Mouse (Mus musculus): Measurements from ENCODE around the gene Zbtb17. TPM values are rescaled to one million over a fixed set of nuclear protein-coding genes. Genes with fewer than 3 reads are reported as not detected.
A peak's percentile ranks its signal among the peaks of the same experiment; 100 is the strongest.

Gene Zbtb17
- polyA plus RNA-seq, 1 experiment from 2014 or later, result 36.4 TPM

DNA sequence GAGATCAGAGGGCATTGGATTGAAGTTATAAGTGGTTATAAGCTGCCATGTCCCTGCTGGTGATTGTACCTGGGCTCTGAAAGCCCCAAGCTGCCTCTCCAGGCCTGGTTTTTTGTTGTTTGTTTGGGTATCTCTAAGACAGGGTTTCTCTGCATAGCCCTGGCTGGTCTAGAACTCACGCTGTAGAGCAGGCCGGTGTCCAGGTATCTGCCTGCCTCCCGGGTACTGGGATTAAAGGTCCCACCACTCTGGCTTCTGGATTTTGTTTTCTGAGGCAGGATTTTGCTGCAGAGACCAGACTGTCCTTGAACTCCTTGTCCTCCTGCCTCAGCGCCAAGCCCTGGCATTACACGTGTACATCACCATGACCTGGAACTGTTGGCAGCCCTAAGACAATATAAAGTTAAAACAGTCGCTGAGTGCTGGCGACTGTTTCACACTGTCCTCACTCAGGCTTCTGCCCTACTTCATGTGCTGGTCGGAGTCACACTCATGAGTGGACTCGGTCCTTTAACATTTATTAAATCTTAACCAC, 7.5 kb downstream of the Zbtb17 start:
- Histone ChIP-seq H3K27me3 (no peaks in the 10 kb centered on the region), H3K4me1 (no peaks in the 10 kb centered on the region), H3K4me3 (no peak overlapping the region), H3K4me2 (no peak overlapping the region), H3K27ac (no peak overlapping the region), H3K36me3 (peaks cover 36% of the 10 kb centered on the region), H3K9ac (no peak overlapping the region), H3K9me3 (no peaks in the 10 kb centered on the region)
- WGBS, result 87% methylated on average over 9 of the region's 9 CpGs
- no peak for ATAC-seq (ENCODE audit: borderline replicate concordance, extremely low read depth, low FRiP score, low TSS enrichment)

DNA sequence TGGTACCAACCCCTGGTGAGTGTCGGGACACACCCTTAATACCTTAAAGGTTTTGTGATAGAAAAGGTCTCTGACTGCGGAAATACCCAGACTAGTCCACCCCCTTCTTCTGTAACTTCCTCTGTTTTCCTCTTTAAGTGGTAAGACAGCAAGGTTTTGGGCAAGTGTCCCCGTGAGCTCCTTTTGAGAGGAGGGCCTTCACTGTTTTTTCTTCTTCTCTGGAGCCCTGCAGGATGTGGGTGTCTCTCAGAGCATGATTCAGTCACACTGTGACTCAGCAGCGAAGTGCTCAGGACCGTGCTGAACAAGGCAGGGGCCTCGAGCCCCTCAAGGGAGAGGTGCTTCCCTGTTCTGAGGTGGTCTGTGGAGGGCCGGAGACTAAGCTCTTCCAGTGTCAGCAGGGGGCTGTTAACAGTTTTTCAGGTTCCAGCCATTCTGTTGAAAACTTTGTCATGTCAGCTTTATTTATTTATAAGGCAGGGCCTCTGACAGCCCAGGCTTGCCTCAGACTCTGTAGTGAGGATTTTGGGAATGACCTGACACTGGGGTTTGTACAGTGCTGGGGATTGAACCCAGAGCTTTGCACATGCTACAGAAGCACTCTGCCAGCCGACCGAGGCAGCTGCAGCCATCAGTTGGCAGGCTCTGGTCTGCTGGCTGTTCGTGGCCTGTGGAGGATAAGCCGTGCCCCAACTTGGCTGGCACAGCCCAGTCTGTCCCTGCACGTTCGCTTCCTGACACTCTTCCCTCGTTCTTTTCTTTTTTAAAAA, 10.3 kb downstream of the Zbtb17 start:
- 58% methylated on average over 14 of the region's 14 CpGs for WGBS
- no peaks in the 10 kb centered on the region for H3K9me3 ChIP-seq
- H3K27me3 ChIP-seq, result no peaks in the 10 kb centered on the region
- H3K4me3 ChIP-seq, result no peak overlapping the region
- peaks cover 11% of the 10 kb centered on the region for H3K4me1 ChIP-seq
- peaks cover 11% of the 10 kb centered on the region; the same call in 1 of the 2 replicates for H3K36me3 ChIP-seq
- H3K27ac ChIP-seq, result no peak overlapping the region
- H3K4me2 ChIP-seq, result no peak overlapping the region
- H3K9ac ChIP-seq, result no peak overlapping the region
- no peak for ATAC-seq (ENCODE audit: borderline replicate concordance, extremely low read depth, low FRiP score, low TSS enrichment)

DNA sequence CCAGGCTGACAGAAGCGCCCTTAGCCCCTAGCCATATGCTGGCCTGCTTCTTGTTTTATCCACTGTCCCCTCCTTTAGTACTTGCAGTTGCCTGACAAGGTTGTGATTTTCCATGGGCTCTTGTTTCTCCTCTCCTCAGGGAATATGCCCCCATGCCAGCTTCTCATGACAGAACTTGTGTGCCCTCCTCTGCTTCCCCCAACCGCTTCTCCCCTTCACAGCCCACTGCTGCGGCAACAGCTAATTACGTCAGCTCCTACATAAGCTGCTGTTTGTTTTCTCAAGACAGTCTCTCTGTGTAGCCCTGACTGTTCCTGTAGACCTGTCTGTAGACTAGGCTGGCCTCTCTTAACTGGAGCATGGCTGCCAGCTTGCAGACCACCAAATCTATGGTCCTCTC, 11.1 kb downstream of the Zbtb17 start:
- H3K9ac ChIP-seq, result no peak overlapping the region
- H3K4me1 ChIP-seq, result peaks cover 11% of the 10 kb centered on the region
- ATAC-seq (ENCODE audit: borderline replicate concordance, extremely low read depth, low FRiP score, low TSS enrichment), result no peak
- H3K27me3 ChIP-seq, result no peaks in the 10 kb centered on the region
- H3K27ac ChIP-seq, result no peak overlapping the region
- peaks cover 13% of the 10 kb centered on the region; the same call in 1 of the 2 replicates for H3K36me3 ChIP-seq
- H3K4me2 ChIP-seq, result no peak overlapping the region
- no peaks in the 10 kb centered on the region for H3K9me3 ChIP-seq
- 68% methylated on average over 4 of the region's 4 CpGs for WGBS
- H3K4me3 ChIP-seq, result no peak overlapping the region

GRCm38 (mm10) chr4:141456193-141456938, 11.9 kb downstream of the Zbtb17 start:
- Histone ChIP-seq H3K4me2 (no peak overlapping the region), H3K9ac (no peak overlapping the region), H3K27me3 (no peaks in the 10 kb centered on the region), H3K4me1 (peaks cover 11% of the 10 kb centered on the region), H3K4me3 (no peak overlapping the region), H3K36me3 (peaks cover 13% of the 10 kb centered on the region; the same call in 1 of the 2 replicates), H3K27ac (no peak overlapping the region), H3K9me3 (no peaks in the 10 kb centered on the region)
- no peak for ATAC-seq (ENCODE audit: borderline replicate concordance, extremely low read depth, low FRiP score, low TSS enrichment)
- 86% methylated on average over 14 of the region's 14 CpGs for WGBS

GRCm38 (mm10) chr4:141458236-141458635, 13.8 kb downstream of the Zbtb17 start:
- Histone ChIP-seq H3K27me3 (no peaks in the 10 kb centered on the region), H3K36me3 (peaks cover 13% of the 10 kb centered on the region), H3K4me3 (no peak overlapping the region), H3K27ac (peak overlapping the region; percentile 38; the same call in 1 of the 2 replicates), H3K9ac (no peak overlapping the region), H3K4me2 (no peak overlapping the region), H3K4me1 (peaks cover 11% of the 10 kb centered on the region), H3K9me3 (no peaks in the 10 kb centered on the region)
- peak; percentile 35; the same call in 1 of the 2 replicates for ATAC-seq (ENCODE audit: borderline replicate concordance, extremely low read depth, low FRiP score, low TSS enrichment)
- 15% methylated on average over 7 of the region's 7 CpGs for WGBS

DNA sequence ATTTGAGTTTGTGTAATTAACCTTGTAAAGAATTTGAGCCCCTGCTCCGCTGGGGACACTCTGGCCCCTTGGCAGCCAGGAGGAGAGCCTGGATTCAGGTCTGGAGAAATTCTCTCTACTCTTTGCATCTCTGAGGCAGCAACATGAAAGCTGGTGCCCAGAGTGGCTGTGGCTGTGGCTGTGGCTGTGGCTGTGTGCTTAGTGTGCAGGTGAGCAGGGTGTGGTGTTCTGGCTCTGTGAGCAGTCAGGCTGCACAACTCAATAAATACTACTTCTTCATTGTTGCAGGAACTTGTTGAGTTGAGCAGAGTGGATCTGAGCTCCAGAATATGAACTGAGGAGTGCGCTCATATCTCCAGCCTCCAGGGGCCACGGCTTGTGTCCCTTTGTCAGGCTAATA, 14.4 kb downstream of the Zbtb17 start:
- Histone ChIP-seq H3K27ac (peak overlapping the region; percentile 38; the same call in 1 of the 2 replicates), H3K36me3 (peaks cover 19% of the 10 kb centered on the region), H3K9ac (no peak overlapping the region), H3K9me3 (no peaks in the 10 kb centered on the region), H3K4me1 (peaks cover 11% of the 10 kb centered on the region), H3K4me2 (no peak overlapping the region), H3K27me3 (no peaks in the 10 kb centered on the region), H3K4me3 (no peak overlapping the region)
- WGBS, result 60% methylated on average over 3 of the region's 3 CpGs
- no peak for ATAC-seq (ENCODE audit: borderline replicate concordance, extremely low read depth, low FRiP score, low TSS enrichment)

DNA sequence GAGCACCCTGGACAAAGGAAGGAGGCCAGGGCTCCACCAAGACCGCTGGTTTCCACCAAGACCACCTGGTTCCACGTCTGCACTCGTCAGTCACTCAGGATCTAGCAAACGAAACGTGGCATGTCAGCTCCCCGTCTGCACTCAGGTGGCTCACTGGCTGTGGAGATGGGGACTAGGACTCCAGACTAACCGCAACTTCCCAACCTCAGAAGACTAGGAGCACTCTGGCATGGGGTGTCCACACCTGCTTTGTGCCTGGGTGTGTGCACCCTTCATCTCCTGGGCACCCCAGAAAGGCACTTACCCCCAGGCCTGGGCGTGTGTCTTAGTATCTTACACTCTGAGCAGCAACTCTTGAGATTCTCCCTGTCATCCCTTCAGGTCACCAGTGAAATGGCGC, 15.3 kb downstream of the Zbtb17 start:
- Histone ChIP-seq H3K36me3 (peaks cover 27% of the 10 kb centered on the region), H3K9ac (no peak overlapping the region), H3K27ac (no peak overlapping the region), H3K27me3 (no peaks in the 10 kb centered on the region), H3K9me3 (no peaks in the 10 kb centered on the region), H3K4me1 (peaks cover 11% of the 10 kb centered on the region), H3K4me3 (no peak overlapping the region), H3K4me2 (no peak overlapping the region)
- no peak for ATAC-seq (ENCODE audit: borderline replicate concordance, extremely low read depth, low FRiP score, low TSS enrichment)
- 85% methylated on average over 9 of the region's 9 CpGs for WGBS

GRCm38 (mm10) chr4:141460481-141460880, 16.0 kb downstream of the Zbtb17 start:
- H3K4me1 ChIP-seq, result peaks cover 11% of the 10 kb centered on the region
- no peak for ATAC-seq (ENCODE audit: borderline replicate concordance, extremely low read depth, low FRiP score, low TSS enrichment)
- no peaks in the 10 kb centered on the region for H3K27me3 ChIP-seq
- no peak overlapping the region for H3K27ac ChIP-seq
- no peak overlapping the region for H3K9ac ChIP-seq
- WGBS, result 91% methylated on average over 4 of the region's 4 CpGs
- no peak overlapping the region for H3K4me2 ChIP-seq
- H3K4me3 ChIP-seq, result no peak overlapping the region
- no peaks in the 10 kb centered on the region for H3K9me3 ChIP-seq
- H3K36me3 ChIP-seq, result peaks cover 35% of the 10 kb centered on the region

GRCm38 (mm10) chr4:141461088-141461487, 16.6 kb downstream of the Zbtb17 start:
- Histone ChIP-seq H3K27me3 (no peaks in the 10 kb centered on the region), H3K4me3 (no peak overlapping the region), H3K4me2 (no peak overlapping the region), H3K9me3 (no peaks in the 10 kb centered on the region), H3K36me3 (peaks cover 41% of the 10 kb centered on the region), H3K4me1 (peaks cover 11% of the 10 kb centered on the region), H3K9ac (no peak overlapping the region), H3K27ac (no peak overlapping the region)
- ATAC-seq (ENCODE audit: borderline replicate concordance, extremely low read depth, low FRiP score, low TSS enrichment), result no peak
- 69% methylated on average over 12 of the region's 12 CpGs for WGBS

- no peak overlapping the region for H3K27ac ChIP-seq
- 88% methylated on average over 12 of the region's 12 CpGs for WGBS
- no peak overlapping the region for H3K4me3 ChIP-seq
- H3K27me3 ChIP-seq, result no peaks in the 10 kb centered on the region
- peaks cover 46% of the 10 kb centered on the region for H3K36me3 ChIP-seq
- H3K4me1 ChIP-seq, result peaks cover 11% of the 10 kb centered on the region
- no peak for ATAC-seq (ENCODE audit: borderline replicate concordance, extremely low read depth, low FRiP score, low TSS enrichment)
- no peaks in the 10 kb centered on the region for H3K9me3 ChIP-seq
- H3K4me2 ChIP-seq, result no peak overlapping the region
- no peak overlapping the region for H3K9ac ChIP-seq
These were observed 17.1 kb downstream of the Zbtb17 start for GRCm38 (mm10) chr4:141461576-141461975.

DNA sequence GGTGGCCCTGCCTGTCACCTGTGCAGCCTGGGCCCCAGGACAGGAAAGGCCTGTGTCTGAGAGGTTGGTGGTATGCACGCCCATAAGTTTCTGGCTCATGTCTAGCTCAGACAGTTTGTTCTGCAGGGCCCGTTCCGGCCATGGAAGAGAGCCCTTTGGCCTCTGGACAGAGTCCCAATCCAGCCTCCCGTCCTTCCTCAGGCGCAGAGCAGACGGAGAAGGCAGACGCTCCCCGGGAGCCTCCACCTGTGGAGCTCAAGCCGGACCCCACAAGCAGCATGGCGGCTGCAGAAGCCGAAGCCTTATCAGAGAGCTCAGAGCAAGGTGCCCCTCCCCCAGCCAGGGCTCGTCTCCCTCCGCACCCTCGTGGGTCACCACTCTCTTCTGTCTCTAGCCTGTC, 19.0 kb downstream of the Zbtb17 start:
- Histone ChIP-seq H3K27ac (no peak overlapping the region), H3K27me3 (no peaks in the 10 kb centered on the region), H3K9ac (no peak overlapping the region), H3K4me3 (no peak overlapping the region), H3K4me2 (no peak overlapping the region), H3K9me3 (no peaks in the 10 kb centered on the region), H3K36me3 (peaks cover 62% of the 10 kb centered on the region), H3K4me1 (peaks cover 4% of the 10 kb centered on the region)
- ATAC-seq (ENCODE audit: borderline replicate concordance, extremely low read depth, low FRiP score, low TSS enrichment), result no peak
- WGBS, result 62% methylated on average over 14 of the region's 14 CpGs

- H3K36me3 ChIP-seq, result peaks cover 74% of the 10 kb centered on the region
- ATAC-seq (ENCODE audit: borderline replicate concordance, extremely low read depth, low FRiP score, low TSS enrichment), result no peak
- H3K27ac ChIP-seq, result no peak overlapping the region
- H3K9ac ChIP-seq, result no peak overlapping the region
- no peaks in the 10 kb centered on the region; the same call in 1 of the 2 replicates for H3K4me1 ChIP-seq
- no peaks in the 10 kb centered on the region for H3K9me3 ChIP-seq
- WGBS, result 74% methylated on average over 16 of the region's 16 CpGs
- H3K4me2 ChIP-seq, result no peak overlapping the region
- no peaks in the 10 kb centered on the region for H3K27me3 ChIP-seq
- no peak overlapping the region for H3K4me3 ChIP-seq
These were observed 20.3 kb downstream of the Zbtb17 start for GRCm38 (mm10) chr4:141464722-141465121.
